Mouse (Mus musculus) bone marrow macrophage, adult 2 months (primary cell): ENCODE measurements at regions not wholly inside any gene's neighbourhood (a gene's known extent, or its start where the extent isn't known, plus 50 kb on each side); places are given as distances from the start of the nearest gene placed in this dataset.

Experiments
- CTCF ChIP-seq: IDR thresholded peaks from 2 replicates; pipeline ENCODE4 v1.5.1; 2012; ENCODE audit warnings: low read depth, mild to moderate bottlenecking, low read length, moderate library complexity
- POLR2A ChIP-seq: IDR thresholded peaks from 2 replicates; pipeline ENCODE4 v1.6.1; 2012; ENCODE audit warnings: mild to moderate bottlenecking, low read depth, low read length, borderline replicate concordance

DNA sequence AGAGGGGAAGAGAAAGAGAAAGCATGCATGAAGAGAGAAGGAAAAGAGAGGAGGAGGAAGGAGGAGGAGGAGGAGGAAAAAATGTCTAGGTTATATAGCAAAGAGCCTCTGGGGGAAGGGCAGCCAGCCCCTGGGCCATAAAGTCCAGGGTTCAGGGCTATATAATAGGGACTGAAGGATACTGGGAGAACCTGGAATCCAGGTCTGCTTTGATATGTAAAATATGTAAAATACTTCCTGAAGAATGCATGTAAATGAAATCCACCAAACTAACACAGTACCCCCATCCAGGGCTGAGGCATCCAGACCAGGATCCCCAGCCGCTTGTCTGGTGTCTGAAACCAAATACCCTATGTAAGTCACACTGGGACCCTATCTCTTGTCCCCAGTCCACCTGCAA is 91.5 kb downstream of the Tmem17 start:
- TF ChIP-seq CTCF = no peak
- no peak for TF ChIP-seq POLR2A
